Mouse (Mus musculus): Measurements from ENCODE around the gene Cep95.

DNA sequence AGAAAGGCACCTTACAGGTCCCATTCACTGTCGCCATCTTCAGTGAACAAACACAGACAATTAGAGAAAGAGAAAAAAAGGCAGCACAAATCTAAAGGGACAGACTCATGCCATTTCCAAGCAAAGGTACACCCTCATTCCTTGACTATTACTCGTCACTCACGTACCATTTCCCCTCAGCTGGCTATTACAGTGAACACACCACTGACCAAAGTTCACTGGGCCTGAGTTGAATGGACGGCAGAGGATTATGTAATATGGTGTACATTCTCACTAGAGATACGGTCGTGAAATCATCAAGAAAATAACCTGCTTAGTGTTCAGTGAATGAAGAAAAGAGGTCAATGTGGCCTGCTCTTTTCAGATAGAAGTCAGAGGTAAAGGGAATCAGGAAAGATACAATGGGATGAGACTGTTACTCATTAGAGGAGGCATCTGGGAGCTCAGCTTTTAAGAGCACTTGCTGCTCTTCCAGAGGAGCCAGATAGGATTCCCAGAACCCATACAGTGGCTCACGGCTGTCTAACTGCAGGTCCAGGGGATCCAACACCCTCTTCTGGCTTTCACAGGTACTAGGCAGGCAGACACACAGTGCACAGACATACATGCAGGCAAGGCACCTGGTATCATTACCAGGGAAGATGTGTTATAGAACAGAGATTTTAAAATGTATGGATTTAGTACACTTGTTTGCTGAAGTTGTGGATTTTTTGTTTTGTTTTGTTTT is 23.5 kb downstream of the Cep95 start:
- no peak for TF ChIP-seq CTCF (IDR thresholded peaks at IDR 0.05)
- no peak for TF ChIP-seq POLR2A (IDR thresholded peaks at IDR 0.05; ENCODE audit: insufficient read depth, low read depth, low read length)
